Mouse (Mus musculus) G1E (cell line): ENCODE results near the gene Mesp2.

Source experiments
- CTCF ChIP-seq: IDR thresholded peaks from 2 replicates; pipeline ENCODE4 v1.5.1; 2012; ENCODE audit warnings: low read depth, low read length, inconsistent platforms, mixed read lengths
- GATA1 ChIP-seq: IDR thresholded peaks from 2 replicates; pipeline ENCODE4 v1.6.1; 2012; ENCODE audit warnings: borderline replicate concordance, low read length, inconsistent platforms, mixed read lengths
- POLR2AphosphoS5 ChIP-seq: IDR thresholded peaks from 2 replicates; pipeline ENCODE4 v1.6.1; 2012; ENCODE audit warnings: low read depth, low read length, inconsistent platforms; ENCODE audit not compliant: insufficient replicate concordance
- TAL1 ChIP-seq: conservative IDR thresholded peaks from 2 replicates; pipeline ENCODE4 v1.6.1; 2012; ENCODE audit warnings: low read depth, low read length, inconsistent platforms, mixed read lengths

DNA sequence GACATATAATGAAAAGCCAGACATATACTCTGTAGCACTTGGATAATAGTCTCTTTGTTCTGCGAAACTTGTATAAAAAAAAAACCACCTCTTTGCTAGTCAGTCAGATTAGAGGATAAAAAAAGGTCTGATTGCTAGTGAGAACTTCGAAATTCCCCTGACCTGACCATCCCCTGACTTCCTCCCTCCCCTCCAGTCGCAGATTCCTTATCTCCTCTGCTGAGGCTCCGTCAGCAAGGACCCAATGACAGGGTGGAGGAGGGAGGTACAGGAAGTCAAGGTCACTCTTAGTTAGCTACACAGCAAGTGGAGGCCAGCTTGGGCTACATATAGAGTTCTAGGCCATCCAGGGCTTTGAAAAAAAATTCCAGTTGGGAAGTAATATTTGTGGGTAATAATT is 9.0 kb downstream of the Mesp2 start:
- TF ChIP-seq CTCF (no peak), TAL1 (no peak), GATA1 (no peak), POLR2AphosphoS5 (no peak)
